Mouse (Mus musculus): ENCODE results near the gene Clrn1. TPM values are rescaled to one million over a fixed set of nuclear protein-coding genes. Genes with fewer than 3 reads are reported as not detected.

The Clrn1 gene
- polyA plus RNA-seq, 1 experiment from 2014 or later, result 1.0 TPM

GRCm38 (mm10) chr3:58862976-58863375 lies 22.2 kb downstream of the Clrn1 start:
- Histone ChIP-seq H3K9ac (ENCODE audit: low read length) (no peak overlapping the region), H3K4me3 (ENCODE audit: low read length) (no peak overlapping the region), H3K4me1 (ENCODE audit: control insufficient read depth, insufficient read depth, low read length) (peaks cover 2% of the 10 kb centered on the region; the same call in 1 of the 2 replicates), H3K4me2 (ENCODE audit: low read depth, low read length) (no peak overlapping the region), H3K36me3 (ENCODE audit: control insufficient read depth, insufficient read depth) (no peaks in the 10 kb centered on the region), H3K27me3 (ENCODE audit: control insufficient read depth, insufficient read depth, low read length) (no peaks in the 10 kb centered on the region), H3K27ac (ENCODE audit: low read length) (no peak overlapping the region), H3K9me3 (replicated peaks; ENCODE audit: control insufficient read depth, low read length) (no peaks in the 10 kb centered on the region)
- ATAC-seq (replicated peaks; ENCODE audit: extremely low read depth, insufficient read depth, low FRiP score), result no peak
- WGBS, result 41% methylated on average over 2 of the region's 2 CpGs

- H3K9ac ChIP-seq (ENCODE audit: low read length), result no peak overlapping the region
- no peaks in the 10 kb centered on the region for H3K4me1 ChIP-seq (ENCODE audit: control insufficient read depth, insufficient read depth, low read length)
- H3K4me3 ChIP-seq (ENCODE audit: low read length), result no peak overlapping the region
- H3K27ac ChIP-seq (ENCODE audit: low read length), result no peak overlapping the region
- no peak overlapping the region for H3K4me2 ChIP-seq (ENCODE audit: low read depth, low read length)
- no peaks in the 10 kb centered on the region for H3K27me3 ChIP-seq (ENCODE audit: control insufficient read depth, insufficient read depth, low read length)
- H3K36me3 ChIP-seq (ENCODE audit: control insufficient read depth, insufficient read depth), result no peaks in the 10 kb centered on the region
- 39% methylated on average over 1 of the region's 1 CpGs for WGBS
- ATAC-seq (replicated peaks; ENCODE audit: extremely low read depth, insufficient read depth, low FRiP score), result no peak
- H3K9me3 ChIP-seq (replicated peaks; ENCODE audit: control insufficient read depth, low read length), result no peaks in the 10 kb centered on the region
Observed at GRCm38 (mm10) chr3:58843415-58843814, 41.7 kb downstream of the Clrn1 start.

DNA sequence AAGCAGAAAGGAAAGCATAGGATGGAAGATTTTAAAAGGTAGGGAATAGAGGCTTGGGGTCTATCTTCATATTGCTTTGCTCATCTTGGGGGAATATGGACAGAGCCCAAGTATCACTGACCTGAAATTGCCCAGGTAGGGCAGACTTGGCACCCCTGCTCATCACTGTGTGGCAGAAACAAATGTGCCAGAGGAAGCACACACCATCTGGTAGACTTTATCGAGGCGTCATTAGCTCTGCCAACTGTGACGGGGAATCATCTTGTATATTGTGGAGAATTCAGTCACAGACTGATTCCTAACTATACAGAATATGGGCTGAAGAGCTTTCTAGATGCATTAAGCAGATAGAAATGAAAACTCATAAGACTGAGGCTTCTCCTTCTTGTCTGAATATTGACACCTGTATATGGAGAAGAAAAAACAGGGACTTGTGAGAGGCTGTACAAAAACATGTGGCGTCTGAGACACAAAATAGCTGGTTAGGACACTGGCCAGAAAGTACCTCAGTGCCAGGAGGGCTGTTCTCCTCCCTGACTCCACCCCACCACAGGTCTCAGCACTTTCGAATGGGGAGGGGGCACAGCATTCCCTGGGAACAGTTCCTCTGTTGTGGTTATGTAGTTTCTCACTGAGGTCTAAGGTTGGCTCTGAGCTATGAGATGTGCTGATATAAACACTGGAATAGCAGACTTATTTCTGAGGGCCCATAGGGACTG lies 51.5 kb downstream of the Clrn1 start:
- H3K4me3 ChIP-seq (ENCODE audit: low read length), result no peak overlapping the region
- H3K36me3 ChIP-seq (ENCODE audit: control insufficient read depth, insufficient read depth), result no peaks in the 10 kb centered on the region
- no peaks in the 10 kb centered on the region for H3K9me3 ChIP-seq (replicated peaks; ENCODE audit: control insufficient read depth, low read length)
- H3K9ac ChIP-seq (ENCODE audit: low read length), result no peak overlapping the region
- H3K4me2 ChIP-seq (ENCODE audit: low read depth, low read length), result no peak overlapping the region
- ATAC-seq (replicated peaks; ENCODE audit: extremely low read depth, insufficient read depth, low FRiP score), result no peak
- no peak overlapping the region for H3K27ac ChIP-seq (ENCODE audit: low read length)
- 73% methylated on average over 5 of the region's 5 CpGs for WGBS
- H3K27me3 ChIP-seq (ENCODE audit: control insufficient read depth, insufficient read depth, low read length), result no peaks in the 10 kb centered on the region
- no peaks in the 10 kb centered on the region for H3K4me1 ChIP-seq (ENCODE audit: control insufficient read depth, insufficient read depth, low read length)

- Histone ChIP-seq H3K27me3 (ENCODE audit: control insufficient read depth, insufficient read depth, low read length) (no peaks in the 10 kb centered on the region), H3K9me3 (replicated peaks; ENCODE audit: control insufficient read depth, low read length) (no peaks in the 10 kb centered on the region), H3K4me2 (ENCODE audit: low read depth, low read length) (no peak overlapping the region), H3K4me3 (ENCODE audit: low read length) (no peak overlapping the region), H3K9ac (ENCODE audit: low read length) (no peak overlapping the region), H3K27ac (ENCODE audit: low read length) (no peak overlapping the region), H3K4me1 (ENCODE audit: control insufficient read depth, insufficient read depth, low read length) (no peaks in the 10 kb centered on the region), H3K36me3 (ENCODE audit: control insufficient read depth, insufficient read depth) (no peaks in the 10 kb centered on the region)
- WGBS, result 73% methylated on average over 2 of the region's 2 CpGs
- ATAC-seq (replicated peaks; ENCODE audit: extremely low read depth, insufficient read depth, low FRiP score), result no peak
Observed at GRCm38 (mm10) chr3:58832888-58833287, 52.3 kb downstream of the Clrn1 start.

GRCm38 (mm10) chr3:58831586-58831985 lies 53.6 kb downstream of the Clrn1 start:
- Histone ChIP-seq H3K4me1 (ENCODE audit: control insufficient read depth, insufficient read depth, low read length) (no peaks in the 10 kb centered on the region), H3K9ac (ENCODE audit: low read length) (no peak overlapping the region), H3K36me3 (ENCODE audit: control insufficient read depth, insufficient read depth) (no peaks in the 10 kb centered on the region), H3K4me2 (ENCODE audit: low read depth, low read length) (no peak overlapping the region), H3K9me3 (replicated peaks; ENCODE audit: control insufficient read depth, low read length) (no peaks in the 10 kb centered on the region), H3K4me3 (ENCODE audit: low read length) (no peak overlapping the region), H3K27me3 (ENCODE audit: control insufficient read depth, insufficient read depth, low read length) (no peaks in the 10 kb centered on the region), H3K27ac (ENCODE audit: low read length) (no peak overlapping the region)
- 77% methylated on average over 5 of the region's 5 CpGs for WGBS
- ATAC-seq (replicated peaks; ENCODE audit: extremely low read depth, insufficient read depth, low FRiP score), result no peak

DNA sequence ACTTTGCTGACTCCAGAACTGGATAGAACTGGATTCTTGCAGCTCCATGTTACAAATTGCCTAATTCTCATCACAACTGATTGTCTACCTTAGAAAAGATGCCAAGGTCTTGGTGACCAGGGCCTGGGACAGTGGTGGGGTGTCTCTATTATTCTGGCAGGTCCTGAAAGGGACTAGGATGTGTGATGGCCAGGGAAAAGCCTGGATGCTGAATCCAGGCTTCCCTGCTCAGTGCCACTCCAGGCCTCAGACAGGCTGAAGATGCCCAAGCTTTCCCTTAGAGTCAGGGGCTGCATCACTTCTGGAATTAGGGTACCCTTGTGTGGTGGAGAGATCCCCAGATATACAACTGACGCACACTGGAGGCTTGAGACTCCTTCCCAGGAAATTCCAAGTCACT lies 55.2 kb downstream of the Clrn1 start:
- Histone ChIP-seq H3K27me3 (ENCODE audit: control insufficient read depth, insufficient read depth, low read length) (no peaks in the 10 kb centered on the region), H3K9me3 (replicated peaks; ENCODE audit: control insufficient read depth, low read length) (no peaks in the 10 kb centered on the region), H3K9ac (ENCODE audit: low read length) (no peak overlapping the region), H3K4me3 (ENCODE audit: low read length) (no peak overlapping the region), H3K36me3 (ENCODE audit: control insufficient read depth, insufficient read depth) (no peaks in the 10 kb centered on the region), H3K27ac (ENCODE audit: low read length) (no peak overlapping the region), H3K4me1 (ENCODE audit: control insufficient read depth, insufficient read depth, low read length) (no peaks in the 10 kb centered on the region), H3K4me2 (ENCODE audit: low read depth, low read length) (no peak overlapping the region)
- 82% methylated on average over 1 of the region's 1 CpGs for WGBS
- no peak for ATAC-seq (replicated peaks; ENCODE audit: extremely low read depth, insufficient read depth, low FRiP score)

DNA sequence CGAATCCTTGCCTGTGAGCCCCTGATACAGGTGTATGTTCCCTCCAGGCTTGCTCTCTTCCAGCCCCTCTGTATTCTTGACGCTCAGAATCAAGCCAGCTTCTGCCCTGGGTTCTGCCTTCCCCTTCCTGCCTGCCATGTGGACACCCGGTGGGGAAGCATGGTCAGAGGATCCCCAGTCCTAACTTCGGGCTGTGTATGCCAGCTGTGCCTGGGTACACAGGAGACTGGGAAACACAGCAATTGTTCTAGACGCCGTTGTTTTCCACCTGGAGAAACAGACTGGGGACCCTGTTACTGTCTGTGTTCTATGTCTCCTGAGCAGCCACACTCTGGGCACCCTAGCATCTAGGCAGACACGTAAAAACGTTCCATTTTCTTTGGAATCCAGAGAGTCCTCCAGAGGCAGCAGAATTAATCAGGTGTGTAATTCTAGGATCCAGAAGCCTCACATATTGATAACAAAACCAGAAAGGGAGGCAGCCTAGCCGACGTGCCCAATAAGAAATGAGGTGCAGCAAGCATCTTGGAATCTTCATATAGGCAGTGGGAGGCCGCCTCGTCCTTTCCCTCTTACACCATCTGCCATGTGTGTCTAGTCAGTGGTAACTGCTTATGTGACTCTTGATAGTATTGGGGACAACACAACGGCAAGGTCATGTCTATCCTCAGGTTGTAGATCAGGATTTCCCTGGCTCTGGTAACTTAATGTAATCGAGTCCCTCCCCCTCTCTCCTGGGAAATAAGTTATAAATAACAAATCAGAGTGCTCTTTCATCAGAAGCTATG lies 56.6 kb downstream of the Clrn1 start:
- no peaks in the 10 kb centered on the region for H3K9me3 ChIP-seq (replicated peaks; ENCODE audit: control insufficient read depth, low read length)
- no peak overlapping the region for H3K27ac ChIP-seq (ENCODE audit: low read length)
- WGBS, result 75% methylated on average over 14 of the region's 14 CpGs
- no peak overlapping the region for H3K9ac ChIP-seq (ENCODE audit: low read length)
- no peaks in the 10 kb centered on the region for H3K4me1 ChIP-seq (ENCODE audit: control insufficient read depth, insufficient read depth, low read length)
- no peak for ATAC-seq (replicated peaks; ENCODE audit: extremely low read depth, insufficient read depth, low FRiP score)
- no peaks in the 10 kb centered on the region for H3K27me3 ChIP-seq (ENCODE audit: control insufficient read depth, insufficient read depth, low read length)
- H3K4me3 ChIP-seq (ENCODE audit: low read length), result no peak overlapping the region
- no peaks in the 10 kb centered on the region for H3K36me3 ChIP-seq (ENCODE audit: control insufficient read depth, insufficient read depth)
- H3K4me2 ChIP-seq (ENCODE audit: low read depth, low read length), result no peak overlapping the region

DNA sequence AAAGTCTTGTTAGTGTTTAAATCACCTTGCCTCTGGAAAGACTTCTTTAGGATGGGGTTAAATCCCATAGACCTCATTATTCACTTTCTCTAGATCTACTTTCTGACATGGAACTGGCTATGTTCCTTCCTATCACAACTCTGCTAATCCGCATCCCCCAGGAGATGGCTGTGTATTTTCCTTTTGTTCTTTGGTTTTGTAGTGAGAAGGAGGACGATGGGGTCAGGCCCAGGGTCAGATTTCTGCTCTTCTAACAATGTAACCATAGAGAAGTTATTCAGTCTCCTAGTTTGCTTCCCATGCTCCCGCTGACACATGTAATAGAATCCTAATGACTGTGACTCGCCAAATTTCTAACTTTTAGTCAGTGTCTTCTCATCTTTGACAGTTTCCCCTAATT lies 58.9 kb downstream of the Clrn1 start:
- no peaks in the 10 kb centered on the region for H3K27me3 ChIP-seq (ENCODE audit: control insufficient read depth, insufficient read depth, low read length)
- WGBS, result 58% methylated on average over 4 of the region's 4 CpGs
- ATAC-seq (replicated peaks; ENCODE audit: extremely low read depth, insufficient read depth, low FRiP score), result no peak
- no peak overlapping the region for H3K4me2 ChIP-seq (ENCODE audit: low read depth, low read length)
- no peaks in the 10 kb centered on the region for H3K9me3 ChIP-seq (replicated peaks; ENCODE audit: control insufficient read depth, low read length)
- no peaks in the 10 kb centered on the region for H3K36me3 ChIP-seq (ENCODE audit: control insufficient read depth, insufficient read depth)
- H3K4me3 ChIP-seq (ENCODE audit: low read length), result no peak overlapping the region
- H3K4me1 ChIP-seq (ENCODE audit: control insufficient read depth, insufficient read depth, low read length), result no peaks in the 10 kb centered on the region
- no peak overlapping the region for H3K27ac ChIP-seq (ENCODE audit: low read length)
- H3K9ac ChIP-seq (ENCODE audit: low read length), result no peak overlapping the region

- Histone ChIP-seq H3K9ac (ENCODE audit: low read length) (no peak within 1 kb of the TSS), H3K4me1 (ENCODE audit: control insufficient read depth, insufficient read depth, low read length) (peaks cover 3% of the 10 kb centered on the region), H3K9me3 (replicated peaks; ENCODE audit: control insufficient read depth, low read length) (no peaks in the 10 kb centered on the region), H3K27ac (ENCODE audit: low read length) (no peak within 1 kb of the TSS), H3K4me2 (ENCODE audit: low read depth, low read length) (no peak within 1 kb of the TSS), H3K36me3 (ENCODE audit: control insufficient read depth, insufficient read depth) (no peaks in the 10 kb centered on the region), H3K4me3 (ENCODE audit: low read length) (no peak within 1 kb of the TSS), H3K27me3 (ENCODE audit: control insufficient read depth, insufficient read depth, low read length) (no peaks in the 10 kb centered on the region; the same call in 1 of the 2 replicates)
- WGBS, result 63% methylated on average over 4 of the region's 4 CpGs
- ATAC-seq (replicated peaks; ENCODE audit: extremely low read depth, insufficient read depth, low FRiP score), result no peak
Observed at GRCm38 (mm10) chr3:58822211-58822610, 62.9 kb downstream of the Clrn1 start, which contains the start of gene Mindy4b-ps. Mindy4b-ps (minus strand) TSS chr3:58822311.
